Mouse (Mus musculus) WW6 (cell line): ENCODE data around the gene Pqlc2.

ENCODE experiments used
- DNase-seq: peaks from one replicate; pipeline ENCODE4 v3.0.0-alpha.2; 2013; ENCODE audit warnings: low read depth, low spot score

The Pqlc2 gene

GRCm38 (mm10) chr4:139305521-139305920 is 5.0 kb downstream of the Pqlc2 start:
- DNase-seq = no peak

GRCm38 (mm10) chr4:139302241-139302640 is 8.3 kb downstream of the Pqlc2 start:
- DNase-seq = no peak

- DNase-seq = no peak
Observed at GRCm38 (mm10) chr4:139301780-139302179, 8.7 kb downstream of the Pqlc2 start.

GRCm38 (mm10) chr4:139298671-139299366 is 11.7 kb downstream of the Pqlc2 start:
- no peak for DNase-seq

GRCm38 (mm10) chr4:139297566-139297965 is 12.9 kb downstream of the Pqlc2 start:
- DNase-seq = no peak

GRCm38 (mm10) chr4:139292038-139292437 is 18.5 kb downstream of the Pqlc2 start:
- DNase-seq = no peak

GRCm38 (mm10) chr4:139291099-139291498 is 19.4 kb downstream of the Pqlc2 start:
- no peak for DNase-seq

- no peak for DNase-seq
Observed at GRCm38 (mm10) chr4:139289017-139289416, 21.5 kb downstream of the Pqlc2 start.

- DNase-seq = no peak
Observed at GRCm38 (mm10) chr4:139287122-139287863, 23.2 kb downstream of the Pqlc2 start.

GRCm38 (mm10) chr4:139286234-139286633 is 24.3 kb downstream of the Pqlc2 start:
- DNase-seq = no peak

- DNase-seq = no peak
Observed at GRCm38 (mm10) chr4:139284877-139285276, 25.6 kb downstream of the Pqlc2 start.

GRCm38 (mm10) chr4:139282955-139283417 is 27.5 kb downstream of the Pqlc2 start:
- no peak for DNase-seq

- no peak for DNase-seq
Observed at GRCm38 (mm10) chr4:139281791-139282345, 28.6 kb downstream of the Pqlc2 start.

GRCm38 (mm10) chr4:139280530-139280929 is 30.0 kb downstream of the Pqlc2 start:
- no peak for DNase-seq

GRCm38 (mm10) chr4:139276411-139276810 is 34.1 kb downstream of the Pqlc2 start:
- no peak for DNase-seq

- no peak for DNase-seq
Observed at GRCm38 (mm10) chr4:139274573-139274972, 35.9 kb downstream of the Pqlc2 start.

GRCm38 (mm10) chr4:139272951-139273680 is 37.4 kb downstream of the Pqlc2 start:
- DNase-seq = no peak

- DNase-seq = no peak
Observed at GRCm38 (mm10) chr4:139271562-139271961, 38.9 kb downstream of the Pqlc2 start.

GRCm38 (mm10) chr4:139270168-139270567 is 40.3 kb downstream of the Pqlc2 start:
- DNase-seq = no peak

- DNase-seq = no peak
Observed at GRCm38 (mm10) chr4:139268242-139268641, 42.3 kb downstream of the Pqlc2 start.

- no peak for DNase-seq
Observed at GRCm38 (mm10) chr4:139267335-139267734, 43.2 kb downstream of the Pqlc2 start.

- no peak for DNase-seq
Observed at GRCm38 (mm10) chr4:139266500-139266865, 44.0 kb downstream of the Pqlc2 start.
